ENCODE assay signal across 29 mouse cellular contexts in genomic region chr2:52390415-52390975, GRCm38 (mm10). TPM values are rescaled to one million over a fixed set of nuclear protein-coding genes. Genes with fewer than 3 reads are reported as not detected.
DNase-seq lines count a peak whose midpoint lies in the region; ATAC-seq and TF ChIP-seq lines count a peak whose summit lies in the region.
"Had no signal": no experiment of that assay in that cellular context is flagged by ENCODE, and none has a peak within 500 bp of the region (broad histone marks: within the 10 kb centered on the region; RNA-seq: fewer than 3 reads in every experiment).

No protein-coding gene starts in this region.

- ATAC-seq in forebrain, postnatal 0 days: peak; percentile 43; the same call in 1 of the 2 replicates
- no peak for ATAC-seq in forebrain, embryonic 16.5 days
- ATAC-seq in lung, postnatal 0 days: no peak
- ATAC-seq in midbrain, embryonic 14.5 days (ENCODE audit: low FRiP score, low TSS enrichment): no peak
- ATAC-seq: CD4-positive, CD25-positive, alpha-beta regulatory T cell, adult 4 months; forebrain, embryonic 13.5 days; intestine, embryonic 15.5 days; Patski had no signal

- H3K9me3 ChIP-seq in forebrain, postnatal 0 days (ENCODE audit: low read length): no peaks in the 10 kb centered on the region
- no peaks in the 10 kb centered on the region for H3K9me3 ChIP-seq in forebrain, embryonic 16.5 days (ENCODE audit: control insufficient read depth, low read length)
- no peaks in the 10 kb centered on the region for H3K9me3 ChIP-seq in lung, postnatal 0 days (ENCODE audit: low read length)
- H3K9me3 ChIP-seq in midbrain, embryonic 14.5 days (ENCODE audit: control insufficient read depth, low read length): no peaks in the 10 kb centered on the region
- H3K9me3 ChIP-seq: embryonic facial prominence, embryonic 12.5 days; forebrain, embryonic 13.5 days; heart, embryonic 15.5 days; hindbrain, embryonic 15.5 days; intestine, embryonic 15.5 days; limb, embryonic 12.5 days; liver, embryonic 15.5 days; lung, embryonic 15.5 days; midbrain, embryonic 10.5 days; neural tube, embryonic 15.5 days had no signal

- no peak for TF ChIP-seq EP300 in lung, postnatal 0 days (IDR thresholded peaks at IDR 0.05)

- no peak for TF ChIP-seq CTCF in forebrain, postnatal 0 days (IDR thresholded peaks at IDR 0.05; ENCODE audit: low read depth)
- TF ChIP-seq CTCF in lung, postnatal 0 days (IDR thresholded peaks at IDR 0.05): no peak

- H3K36me3 ChIP-seq in forebrain, postnatal 0 days (ENCODE audit: insufficient read depth): no peaks in the 10 kb centered on the region
- no peaks in the 10 kb centered on the region for H3K36me3 ChIP-seq in forebrain, embryonic 16.5 days (ENCODE audit: control insufficient read depth, insufficient read depth)
- H3K36me3 ChIP-seq in lung, postnatal 0 days (ENCODE audit: insufficient read depth, low read length): no peaks in the 10 kb centered on the region
- H3K36me3 ChIP-seq in midbrain, embryonic 14.5 days (ENCODE audit: control insufficient read depth, insufficient read depth, low read length): no peaks in the 10 kb centered on the region
- H3K36me3 ChIP-seq: embryonic facial prominence, embryonic 12.5 days; heart, embryonic 15.5 days; hindbrain, embryonic 15.5 days; intestine, embryonic 15.5 days; limb, embryonic 12.5 days; liver, embryonic 15.5 days; lung, embryonic 15.5 days; midbrain, embryonic 10.5 days; neural tube, embryonic 15.5 days had no signal

- H3K4me3 ChIP-seq in forebrain, postnatal 0 days (ENCODE audit: low read depth, low read length): no peak overlapping the region
- H3K4me3 ChIP-seq in forebrain, embryonic 16.5 days (replicated peaks; ENCODE audit: low read length): no peak overlapping the region
- no peak overlapping the region for H3K4me3 ChIP-seq in lung, postnatal 0 days (ENCODE audit: low read depth, low read length)
- H3K4me3 ChIP-seq in midbrain, embryonic 14.5 days (replicated peaks; ENCODE audit: low read depth, low read length): no peak overlapping the region
- H3K4me3 ChIP-seq: embryonic facial prominence, embryonic 12.5 days; forebrain, embryonic 13.5 days; heart, embryonic 15.5 days; hindbrain, embryonic 15.5 days; intestine, embryonic 15.5 days; limb, embryonic 12.5 days; liver, embryonic 15.5 days; lung, embryonic 15.5 days; midbrain, embryonic 10.5 days; neural tube, embryonic 15.5 days had no signal

- no peak overlapping the region for H3K27ac ChIP-seq in forebrain, postnatal 0 days (ENCODE audit: low read depth, low read length)
- no peak overlapping the region for H3K27ac ChIP-seq in forebrain, embryonic 16.5 days (ENCODE audit: low read length)
- no peak overlapping the region for H3K27ac ChIP-seq in lung, postnatal 0 days (ENCODE audit: low read length)
- no peak overlapping the region for H3K27ac ChIP-seq in midbrain, embryonic 14.5 days (replicated peaks; ENCODE audit: low read depth, low read length)
- H3K27ac ChIP-seq: embryonic facial prominence, embryonic 12.5 days; forebrain, embryonic 13.5 days; heart, embryonic 15.5 days; hindbrain, embryonic 15.5 days; intestine, embryonic 15.5 days; limb, embryonic 12.5 days; liver, embryonic 15.5 days; lung, embryonic 15.5 days; macrophage; midbrain, embryonic 10.5 days; neural tube, embryonic 15.5 days; stomach, postnatal 0 days had no signal

- no peak for DNase-seq in forebrain, postnatal 0 days
- peak; percentile 59 for DNase-seq in lung, postnatal 0 days (ENCODE audit: low spot score)
- DNase-seq in lung, postnatal 14 days: no peak
- DNase-seq in gastrocnemius, postnatal 25 days: peak; percentile 42
- no peak for DNase-seq in midbrain, embryonic 14.5 days
- no peak for DNase-seq in kidney, adult 18-20 months
- no peak for DNase-seq in cerebellum, adult 9-11 months
- DNase-seq: cerebellum, adult 11-12 months; cerebellum, postnatal 14 days; heart, postnatal 4 days; kidney, adult 9 months; kidney, postnatal 25 days; layer of hippocampus, postnatal 36 days; thymus, adult 2 months had no signal

- no peaks in the 10 kb centered on the region for H3K4me1 ChIP-seq in forebrain, postnatal 0 days (ENCODE audit: insufficient read depth)
- H3K4me1 ChIP-seq in forebrain, embryonic 16.5 days (replicated peaks; ENCODE audit: control insufficient read depth, insufficient read depth, low read length): no peaks in the 10 kb centered on the region
- no peaks in the 10 kb centered on the region for H3K4me1 ChIP-seq in lung, postnatal 0 days (ENCODE audit: insufficient read depth, low read depth, low read length)
- H3K4me1 ChIP-seq in midbrain, embryonic 14.5 days (ENCODE audit: control insufficient read depth, insufficient read depth, low read length): no peaks in the 10 kb centered on the region
- H3K4me1 ChIP-seq: embryonic facial prominence, embryonic 12.5 days; forebrain, embryonic 13.5 days; hindbrain, embryonic 15.5 days; intestine, embryonic 15.5 days; limb, embryonic 12.5 days; midbrain, embryonic 10.5 days; neural tube, embryonic 15.5 days had no signal

- H3K27me3 ChIP-seq in forebrain, postnatal 0 days (ENCODE audit: insufficient read depth, low read length): no peaks in the 10 kb centered on the region
- no peaks in the 10 kb centered on the region for H3K27me3 ChIP-seq in forebrain, embryonic 16.5 days (replicated peaks; ENCODE audit: control insufficient read depth, insufficient read depth, low read length)
- H3K27me3 ChIP-seq in lung, postnatal 0 days (replicated peaks; ENCODE audit: insufficient read depth, low read length): no peaks in the 10 kb centered on the region
- H3K27me3 ChIP-seq in midbrain, embryonic 14.5 days (ENCODE audit: control insufficient read depth, insufficient read depth, low read length): no peaks in the 10 kb centered on the region
- H3K27me3 ChIP-seq: embryonic facial prominence, embryonic 12.5 days; forebrain, embryonic 13.5 days; heart, embryonic 15.5 days; hindbrain, embryonic 15.5 days; intestine, embryonic 15.5 days; limb, embryonic 12.5 days; liver, embryonic 15.5 days; lung, embryonic 15.5 days; neural tube, embryonic 15.5 days; Patski had no signal

- no peak overlapping the region for H3K4me2 ChIP-seq in forebrain, postnatal 0 days (ENCODE audit: low read depth)
- no peak overlapping the region for H3K4me2 ChIP-seq in forebrain, embryonic 16.5 days (ENCODE audit: low read length)
- no peak overlapping the region for H3K4me2 ChIP-seq in lung, postnatal 0 days (replicated peaks; ENCODE audit: low read depth, low read length)
- no peak overlapping the region for H3K4me2 ChIP-seq in midbrain, embryonic 14.5 days (ENCODE audit: low read length)
- H3K4me2 ChIP-seq: embryonic facial prominence, embryonic 12.5 days; forebrain, embryonic 13.5 days; heart, embryonic 15.5 days; hindbrain, embryonic 15.5 days; intestine, embryonic 15.5 days; limb, embryonic 12.5 days; liver, embryonic 15.5 days; lung, embryonic 15.5 days; neural tube, embryonic 15.5 days had no signal

- WGBS in forebrain, postnatal 0 days: 63% methylated on average over 2 of the region's 2 CpGs
- WGBS in forebrain, embryonic 16.5 days: 79% methylated on average over 2 of the region's 2 CpGs
- 69% methylated on average over 2 of the region's 2 CpGs for WGBS in lung, postnatal 0 days
- WGBS in midbrain, embryonic 14.5 days: 83% methylated on average over 2 of the region's 2 CpGs

- H3K9ac ChIP-seq in forebrain, postnatal 0 days: no peak overlapping the region
- H3K9ac ChIP-seq in forebrain, embryonic 16.5 days (replicated peaks; ENCODE audit: low read depth, low read length): no peak overlapping the region
- no peak overlapping the region for H3K9ac ChIP-seq in lung, postnatal 0 days (replicated peaks; ENCODE audit: low read depth)
- H3K9ac ChIP-seq in midbrain, embryonic 14.5 days (replicated peaks; ENCODE audit: low read length): no peak overlapping the region
- H3K9ac ChIP-seq: embryonic facial prominence, embryonic 12.5 days; forebrain, embryonic 13.5 days; heart, embryonic 15.5 days; hindbrain, embryonic 15.5 days; intestine, embryonic 15.5 days; limb, embryonic 12.5 days; liver, embryonic 15.5 days; lung, embryonic 15.5 days; neural tube, embryonic 15.5 days had no signal

RNA-seq across cellular contexts. Expression of gene Neb, which starts 12.2 kb away (rescaled TPM):
- 4.2 and 8.5 TPM in 2 replicates for total RNA-seq in forebrain, postnatal 0 days (2014; rRNA removed)
- polyA plus RNA-seq in forebrain, postnatal 0 days (2015; fragmentation: Nextera tagmentation; extraction: Ambion mirVana): 3.1 and 5.0 TPM in 2 replicates
- 6.4 and 10.5 TPM in 2 replicates for polyA plus RNA-seq in forebrain, embryonic 16.5 days (2015; fragmentation: Nextera tagmentation; extraction: Ambion mirVana)
- polyA plus RNA-seq in lung, postnatal 0 days (2015; fragmentation: Nextera tagmentation; extraction: Ambion mirVana): 1.8 and 2.3 TPM in 2 replicates
- 1,000 to 10,000 TPM; 4,872 to 5,741 TPM for total RNA-seq in gastrocnemius, postnatal 25 days (2021)
- 0.18 and 0.45 TPM in 2 replicates for polyA plus RNA-seq in midbrain, embryonic 14.5 days (2014; fragmentation: Nextera tagmentation; extraction: Ambion mirVana)

RNA-seq across cellular contexts. Expression of gene Arl5a, which starts 34.2 kb away (rescaled TPM):
- 75.6 and 87.0 TPM in 2 replicates for total RNA-seq in forebrain, postnatal 0 days (2014; rRNA removed)
- 27.1 and 31.0 TPM in 2 replicates for polyA plus RNA-seq in forebrain, postnatal 0 days (2015; fragmentation: Nextera tagmentation; extraction: Ambion mirVana)
- 50.6 and 56.9 TPM in 2 replicates for polyA plus RNA-seq in forebrain, embryonic 16.5 days (2015; fragmentation: Nextera tagmentation; extraction: Ambion mirVana)
- polyA plus RNA-seq in lung, postnatal 0 days (2015; fragmentation: Nextera tagmentation; extraction: Ambion mirVana): 22.0 and 23.4 TPM in 2 replicates
- total RNA-seq in gastrocnemius, postnatal 25 days (2021): 10 to 100 TPM; 30.7 to 31.8 TPM
- 40.8 and 66.2 TPM in 2 replicates for polyA plus RNA-seq in midbrain, embryonic 14.5 days (2014; fragmentation: Nextera tagmentation; extraction: Ambion mirVana)

Comparison
In these comparisons a context has a peak if more than half of its experiments do, and no peak if none do; other contexts are left out.
1. DNase-seq: peak in lung, postnatal 0 days (single experiment) and gastrocnemius, postnatal 25 days (single experiment); none in forebrain, postnatal 0 days (single experiment), lung, postnatal 14 days (single experiment), midbrain, embryonic 14.5 days (single experiment), kidney, adult 18-20 months (single experiment) and cerebellum, adult 9-11 months (single experiment).